Mouse (Mus musculus) naive thymus-derived CD4-positive, alpha-beta T cell, adult 2 months (primary cell): Measurements from ENCODE around the gene Cdkn2c.

Experiments
- DNase-seq: peaks from one replicate; pipeline ENCODE4 v3.0.0-alpha.2; 2011; ENCODE audit warnings: low read depth

The Cdkn2c gene

DNA sequence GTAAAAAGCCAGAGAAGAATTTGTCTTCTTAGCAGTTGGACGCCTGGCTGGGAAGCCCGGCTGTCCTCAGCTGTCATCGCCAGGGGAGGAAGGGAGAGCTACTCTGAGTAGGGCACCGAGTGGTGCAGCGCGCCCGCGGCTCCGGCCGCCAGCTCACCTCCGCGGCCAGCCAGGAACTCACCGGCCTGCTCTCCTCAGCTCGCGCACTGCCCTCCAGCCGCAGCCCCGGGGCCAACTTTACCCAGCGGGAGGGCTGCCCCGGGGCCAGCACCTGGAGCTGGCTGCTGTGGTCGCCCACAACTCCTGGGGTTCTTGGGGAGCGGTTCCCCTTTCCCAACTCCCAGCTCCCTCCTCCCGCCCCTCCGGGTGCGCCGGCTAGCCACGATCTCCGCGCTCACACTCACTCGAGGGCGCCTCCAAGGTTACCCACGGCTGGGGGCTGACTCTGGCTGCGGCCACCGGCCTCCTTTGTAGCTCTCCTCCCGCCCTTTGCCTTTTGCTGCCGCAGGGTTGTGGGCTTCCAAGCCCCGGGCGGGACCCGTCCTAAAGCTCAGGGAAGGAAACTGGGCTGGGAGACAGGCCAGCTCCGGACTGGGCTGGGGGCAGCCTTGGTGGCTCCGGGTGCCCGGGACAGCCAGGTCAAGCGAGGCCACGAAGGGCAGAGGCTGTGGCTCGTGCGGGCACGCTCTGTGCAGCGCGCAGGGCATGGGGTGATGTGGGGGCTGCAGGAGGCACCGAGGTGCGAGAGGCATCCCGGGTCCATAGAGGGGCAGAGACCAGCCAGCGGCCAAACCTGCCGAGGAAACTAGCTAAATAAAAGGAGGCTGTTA lies 9.8 kb downstream of the Cdkn2c start:
- peak; percentile 39 for DNase-seq

- DNase-seq, result no peak
Observed at GRCm38 (mm10) chr4:109656301-109656700, 10.7 kb downstream of the Cdkn2c start.

- DNase-seq, result no peak
Observed at GRCm38 (mm10) chr4:109655738-109656137, 11.3 kb downstream of the Cdkn2c start.

DNA sequence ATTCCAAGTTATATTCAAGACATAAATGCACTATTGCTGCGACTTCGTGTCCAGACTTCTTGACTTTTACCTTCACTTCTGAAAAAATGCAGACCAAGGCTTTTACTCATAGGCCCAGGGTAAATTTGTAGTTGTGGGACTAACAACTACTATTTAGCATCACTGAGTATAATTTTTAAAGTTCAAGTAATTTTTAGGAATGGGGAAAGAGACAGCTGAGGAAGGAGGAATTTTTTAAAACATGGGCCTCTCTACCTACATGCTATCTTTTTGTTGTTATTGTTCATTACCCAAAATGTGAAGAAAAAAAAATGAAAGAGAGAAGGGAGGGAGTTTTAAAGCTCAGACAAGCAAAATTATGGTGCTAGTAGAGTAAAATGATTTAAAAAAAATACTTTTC lies 12.3 kb downstream of the Cdkn2c start:
- no peak for DNase-seq

- no peak for DNase-seq
Observed at GRCm38 (mm10) chr4:109653251-109653650, 13.7 kb downstream of the Cdkn2c start.

DNA sequence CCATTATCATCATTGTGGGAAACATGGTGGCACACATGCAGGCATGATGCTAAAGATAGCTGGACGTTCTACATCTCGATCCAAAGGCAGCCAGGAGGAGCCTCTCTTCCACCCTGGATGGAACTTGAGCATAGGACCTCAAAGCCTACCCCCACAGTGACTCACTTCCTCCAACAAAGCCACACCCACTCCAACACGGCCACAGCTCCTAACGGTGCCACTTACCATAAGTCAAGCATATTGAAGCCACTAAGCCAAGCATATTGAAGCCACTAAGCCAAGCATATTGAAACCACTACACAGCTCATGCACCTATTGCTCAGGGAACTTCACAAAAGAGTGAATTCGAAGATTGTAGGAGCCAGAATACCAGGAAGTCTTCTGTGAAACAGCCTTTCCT lies 17.7 kb downstream of the Cdkn2c start:
- no peak for DNase-seq

GRCm38 (mm10) chr4:109647281-109647680 lies 19.7 kb downstream of the Cdkn2c start:
- no peak for DNase-seq

DNA sequence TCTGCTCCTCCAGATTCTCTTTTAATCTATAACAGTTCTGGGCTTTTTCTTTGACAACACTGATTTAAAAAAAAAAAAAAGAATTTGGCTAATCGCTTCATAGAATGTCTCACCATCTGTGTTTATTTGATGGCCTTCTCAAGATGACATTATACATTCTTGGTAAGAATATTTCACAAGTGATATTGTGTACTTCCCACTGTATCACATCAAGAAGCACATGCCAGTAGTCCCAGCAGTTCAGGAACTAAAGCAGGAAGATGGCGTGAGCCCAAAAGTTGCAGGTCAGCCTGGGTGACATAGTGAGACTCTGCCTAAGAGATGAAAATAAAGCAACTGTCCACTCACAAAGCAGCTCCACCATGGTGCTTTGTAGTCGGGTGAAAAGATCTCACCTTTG lies 25.5 kb downstream of the Cdkn2c start:
- DNase-seq, result no peak

GRCm38 (mm10) chr4:109640141-109640540 lies 26.8 kb downstream of the Cdkn2c start:
- DNase-seq, result no peak

DNA sequence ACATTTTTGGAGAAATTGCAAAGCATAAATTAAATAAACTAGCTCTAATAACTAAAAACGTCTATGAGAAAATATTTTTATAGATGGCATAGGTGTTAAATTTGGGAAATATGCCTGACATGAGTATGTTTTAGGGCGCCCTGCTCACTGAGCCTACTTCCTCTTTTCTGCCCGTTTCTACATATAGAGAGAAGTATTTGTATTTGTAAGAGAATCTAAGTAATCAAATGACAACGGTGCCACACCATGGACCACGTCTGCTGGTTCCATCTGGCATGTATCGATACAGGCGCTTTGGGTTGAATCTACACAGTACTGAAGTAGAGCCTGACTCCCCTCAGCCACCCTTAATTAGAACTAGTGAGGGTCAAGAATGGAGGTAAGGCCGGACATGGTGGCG lies 27.6 kb downstream of the Cdkn2c start:
- DNase-seq, result no peak

GRCm38 (mm10) chr4:109634971-109635370 lies 32.0 kb downstream of the Cdkn2c start:
- no peak for DNase-seq

DNA sequence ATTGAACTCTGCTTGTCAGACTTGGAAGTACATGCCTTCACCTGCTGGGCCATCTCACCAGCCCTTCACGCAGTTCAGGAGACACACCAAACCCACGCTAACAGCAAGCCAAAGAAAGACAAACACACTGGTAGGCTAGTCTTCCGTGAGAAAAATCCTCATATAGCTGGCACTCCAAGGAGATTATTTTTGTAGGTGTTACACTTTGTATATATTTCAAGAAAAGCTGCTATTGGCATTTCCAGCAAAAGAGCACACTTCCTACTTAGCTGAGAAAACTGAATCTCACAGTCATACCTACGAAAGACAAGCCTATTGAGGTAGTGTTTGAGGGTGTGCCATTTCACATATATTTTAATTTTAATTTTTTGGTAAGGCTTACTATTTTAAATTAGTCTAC lies 36.0 kb downstream of the Cdkn2c start:
- DNase-seq, result no peak

- DNase-seq, result no peak
Observed at GRCm38 (mm10) chr4:109630215-109630614, 36.8 kb downstream of the Cdkn2c start.

DNA sequence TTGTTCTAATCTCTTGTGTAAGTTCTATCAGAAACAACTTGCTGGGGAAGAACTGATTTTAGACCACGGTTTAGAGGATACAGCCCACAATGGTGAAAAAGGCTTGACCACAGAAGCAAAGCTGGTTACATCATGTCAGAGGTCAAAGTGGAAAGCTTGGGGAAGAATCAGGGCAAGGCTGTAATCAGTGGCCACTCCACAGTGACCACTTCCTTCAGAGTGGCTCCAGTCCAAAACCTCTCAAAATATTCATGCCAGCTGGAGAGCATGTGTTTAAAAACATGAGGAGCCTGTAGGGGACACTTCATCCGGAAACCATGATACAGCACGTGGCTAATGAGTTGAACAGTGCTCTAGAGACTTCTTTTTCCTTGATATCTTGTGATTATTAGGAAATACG lies 54.4 kb downstream of the Cdkn2c start:
- no peak for DNase-seq
